In genomic region chr2:77337318-77337717, GRCm38 (mm10) we compare ENCODE assay signal across 17 mouse cellular contexts.
"Had no signal": no experiment of that assay in that cellular context is flagged by ENCODE, and none has a peak within 500 bp of the region (broad histone marks: within the 10 kb centered on the region; RNA-seq: fewer than 3 reads in every experiment).

No protein-coding gene starts in this region.

- H3K4me2 ChIP-seq: liver, embryonic 13.5 days; midbrain, embryonic 12.5 days had no signal

- ATAC-seq: midbrain, embryonic 16.5 days had no signal

- H3K9me3 ChIP-seq: liver, embryonic 13.5 days; midbrain, embryonic 12.5 days had no signal

- H3K4me3 ChIP-seq: layer of hippocampus, adult 2 months; liver, embryonic 13.5 days; midbrain, embryonic 12.5 days had no signal

- H3K27ac ChIP-seq: kidney, postnatal 0 days; layer of hippocampus, adult 2 months; liver, embryonic 13.5 days; midbrain, embryonic 12.5 days had no signal

- H3K4me1 ChIP-seq: liver, embryonic 13.5 days; midbrain, embryonic 12.5 days had no signal

- DNase-seq: kidney, adult 18-20 months; kidney, postnatal 25 days; layer of hippocampus, adult 9-11 months; liver, embryonic 13.5 days; lung, adult 2 months; lung, postnatal 14 days; lung, postnatal 4 days; retina, postnatal 1 day; right cerebral cortex, postnatal 25 days; spleen, adult 18-20 months; thymus, adult 18-20 months; thymus, postnatal 14 days; thymus, postnatal 4 days had no signal

- H3K9ac ChIP-seq: liver, embryonic 13.5 days; midbrain, embryonic 12.5 days had no signal

- H3K27me3 ChIP-seq: liver, embryonic 13.5 days; midbrain, embryonic 12.5 days had no signal

- H3K36me3 ChIP-seq: liver, embryonic 13.5 days; midbrain, embryonic 12.5 days had no signal
